Mouse (Mus musculus) kidney, postnatal 25 days (tissue): Measurements from ENCODE around the gene Kdm7a.

ENCODE experiments used
- DNase-seq, 2 experiments: peaks; one replicate each; pipeline ENCODE4 v3.0.0; 2021; ENCODE audit warnings: mixed read lengths in 2 of 2

Gene Kdm7a

GRCm38 (mm10) chr6:39206581-39207461 lies at the start of gene Kdm7a:
Gene Kdm7a, minus strand, starts transcription at chr6:39206789.
- DNase-seq = peak; percentile 81 to 95

GRCm38 (mm10) chr6:39255271-39255670 lies 48.7 kb upstream of the Kdm7a start:
- DNase-seq = no peak

GRCm38 (mm10) chr6:39250055-39250454 lies 43.5 kb upstream of the Kdm7a start:
- DNase-seq = no peak

GRCm38 (mm10) chr6:39249176-39249770 lies 42.7 kb upstream of the Kdm7a start:
- no peak for DNase-seq

GRCm38 (mm10) chr6:39244066-39244465 lies 37.5 kb upstream of the Kdm7a start:
- DNase-seq = no peak

- peak; percentile 49 to 82 for DNase-seq
Measured at GRCm38 (mm10) chr6:39243511-39243961, 36.9 kb upstream of the Kdm7a start.

- DNase-seq = peak; percentile 89 to 90
Measured at GRCm38 (mm10) chr6:39242718-39243471, 36.3 kb upstream of the Kdm7a start.

GRCm38 (mm10) chr6:39241421-39241891 lies 34.9 kb upstream of the Kdm7a start:
- peak; percentile 9 to 64 for DNase-seq

- DNase-seq = no peak
Measured at GRCm38 (mm10) chr6:39240956-39241355, 34.4 kb upstream of the Kdm7a start.

GRCm38 (mm10) chr6:39237887-39238286 lies 31.3 kb upstream of the Kdm7a start:
- DNase-seq = peak in 1 of 2 experiments; percentile 10

- no peak for DNase-seq
Measured at GRCm38 (mm10) chr6:39232617-39233016, 26.0 kb upstream of the Kdm7a start.

GRCm38 (mm10) chr6:39230664-39231063 lies 24.1 kb upstream of the Kdm7a start:
- DNase-seq = no peak

GRCm38 (mm10) chr6:39226610-39226955 lies 20.0 kb upstream of the Kdm7a start:
- DNase-seq = no peak

GRCm38 (mm10) chr6:39225876-39226609 lies 19.5 kb upstream of the Kdm7a start:
- no peak for DNase-seq

- no peak for DNase-seq
Measured at GRCm38 (mm10) chr6:39223328-39223885, 16.8 kb upstream of the Kdm7a start.

GRCm38 (mm10) chr6:39222487-39222886 lies 15.9 kb upstream of the Kdm7a start:
- no peak for DNase-seq

- no peak for DNase-seq
Measured at GRCm38 (mm10) chr6:39217961-39218360, 11.4 kb upstream of the Kdm7a start.

GRCm38 (mm10) chr6:39217138-39217537 lies 10.5 kb upstream of the Kdm7a start:
- DNase-seq = no peak

- no peak for DNase-seq
Measured at GRCm38 (mm10) chr6:39214949-39215606, 8.5 kb upstream of the Kdm7a start.

- DNase-seq = no peak
Measured at GRCm38 (mm10) chr6:39209677-39210076, 3.1 kb upstream of the Kdm7a start.

- peak; percentile 33 to 78 for DNase-seq
Measured at GRCm38 (mm10) chr6:39208181-39208580, 1.6 kb upstream of the Kdm7a start.
